Mouse (Mus musculus): ENCODE measurements around the gene Pitpnm3. TPM values are rescaled to one million over a fixed set of nuclear protein-coding genes. Genes with fewer than 3 reads are reported as not detected.

The Pitpnm3 gene
- polyA plus RNA-seq, 1 experiment from 2014 or later, result 0.41 TPM

- 22% methylated on average over 6 of the region's 6 CpGs for WGBS
- H3K4me1 ChIP-seq, result peaks cover 61% of the 10 kb centered on the region
- ATAC-seq (ENCODE audit: low FRiP score), result no peak
- H3K9ac ChIP-seq, result peak overlapping the region; percentile 66
- no peaks in the 10 kb centered on the region for H3K27me3 ChIP-seq
- no peaks in the 10 kb centered on the region for H3K9me3 ChIP-seq
- H3K4me2 ChIP-seq, result peak overlapping the region; percentile 79
- peak overlapping the region; percentile 88 for H3K27ac ChIP-seq
- H3K4me3 ChIP-seq (replicated peaks), result peak overlapping the region; percentile 63
- peaks cover 25% of the 10 kb centered on the region for H3K36me3 ChIP-seq (replicated peaks)
Measured at GRCm38 (mm10) chr11:72041290-72041767, 94.2 kb downstream of the Pitpnm3 start.

- no peak for ATAC-seq (ENCODE audit: low FRiP score)
- peak overlapping the region; percentile 37 for H3K4me2 ChIP-seq
- 27% methylated on average over 16 of the region's 16 CpGs for WGBS
- peaks cover 59% of the 10 kb centered on the region for H3K4me1 ChIP-seq
- no peaks in the 10 kb centered on the region for H3K9me3 ChIP-seq
- peak overlapping the region; percentile 47; the same call in 1 of the 2 replicates for H3K27ac ChIP-seq
- no peak overlapping the region for H3K4me3 ChIP-seq (replicated peaks)
- H3K36me3 ChIP-seq (replicated peaks), result peaks cover 10% of the 10 kb centered on the region
- H3K27me3 ChIP-seq, result no peaks in the 10 kb centered on the region
- H3K9ac ChIP-seq, result peak overlapping the region; percentile 33; the same call in 1 of the 2 replicates
Measured at GRCm38 (mm10) chr11:72039599-72040386, 95.8 kb downstream of the Pitpnm3 start.

- peaks cover 41% of the 10 kb centered on the region for H3K4me1 ChIP-seq
- no peak overlapping the region for H3K27ac ChIP-seq
- WGBS, result 0% methylated on average over 4 of the region's 4 CpGs
Measured at GRCm38 (mm10) chr11:72037996-72038395, 97.6 kb downstream of the Pitpnm3 start.

DNA sequence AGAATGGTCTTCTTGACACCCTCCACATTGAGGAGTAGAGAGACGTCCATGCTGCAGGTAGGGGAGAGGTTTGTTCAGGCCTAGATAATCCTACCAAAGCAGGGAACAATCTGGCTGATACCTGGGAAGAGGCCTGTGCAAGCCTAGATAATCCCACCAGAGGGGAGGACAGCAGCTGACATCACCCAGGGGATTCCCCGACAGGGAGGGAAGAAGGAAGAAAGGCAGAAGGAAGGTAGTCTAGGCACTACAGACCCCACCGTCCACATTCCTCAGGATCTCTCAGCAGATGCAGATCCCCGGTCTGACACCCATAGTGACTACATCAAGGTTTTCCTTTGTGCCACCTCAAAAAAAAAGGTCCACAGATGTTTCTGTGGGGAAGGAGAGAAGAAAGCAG lies 98.2 kb downstream of the Pitpnm3 start, which contains the start of gene Aipl1:
TSS of gene Aipl1 (minus strand) at position 101 of the 400 bp plus-strand sequence.
- no peaks in the 10 kb centered on the region for H3K36me3 ChIP-seq (replicated peaks)
- no peaks in the 10 kb centered on the region for H3K27me3 ChIP-seq
- peaks cover 36% of the 10 kb centered on the region for H3K4me1 ChIP-seq
- no peak within 1 kb of the TSS for H3K4me3 ChIP-seq (replicated peaks)
- H3K4me2 ChIP-seq, result no peak within 1 kb of the TSS
- H3K27ac ChIP-seq, result no peak within 1 kb of the TSS
- 68% methylated on average over 4 of the region's 4 CpGs for WGBS
- no peak within 1 kb of the TSS for H3K9ac ChIP-seq
- H3K9me3 ChIP-seq, result no peaks in the 10 kb centered on the region
- ATAC-seq (ENCODE audit: low FRiP score), result no peak

More at GRCm38 (mm10) chr11:72037996-72038395, 97.6 kb downstream of the Pitpnm3 start:
- H3K9me3 ChIP-seq, result no peaks in the 10 kb centered on the region
- H3K4me3 ChIP-seq (replicated peaks), result no peak overlapping the region
- no peak overlapping the region for H3K4me2 ChIP-seq
- no peak overlapping the region for H3K9ac ChIP-seq
- H3K27me3 ChIP-seq, result no peaks in the 10 kb centered on the region
- no peak for ATAC-seq (ENCODE audit: low FRiP score)
- no peaks in the 10 kb centered on the region for H3K36me3 ChIP-seq (replicated peaks)

- 92% methylated on average over 3 of the region's 3 CpGs for WGBS
- Histone ChIP-seq H3K4me2 (no peak overlapping the region), H3K9ac (no peak overlapping the region), H3K4me1 (peaks cover 2% of the 10 kb centered on the region; the same call in 1 of the 2 replicates), H3K27me3 (peaks cover 20% of the 10 kb centered on the region; the same call in 1 of the 2 replicates), H3K4me3 (replicated peaks) (no peak overlapping the region), H3K9me3 (no peaks in the 10 kb centered on the region), H3K27ac (no peak overlapping the region), H3K36me3 (replicated peaks) (no peaks in the 10 kb centered on the region)
- ATAC-seq (ENCODE audit: low FRiP score), result no peak
Measured at GRCm38 (mm10) chr11:72032589-72032988, 103.0 kb downstream of the Pitpnm3 start.

- H3K9me3 ChIP-seq, result no peaks in the 10 kb centered on the region
- no peak overlapping the region for H3K4me2 ChIP-seq
- H3K9ac ChIP-seq, result no peak overlapping the region
- no peaks in the 10 kb centered on the region for H3K36me3 ChIP-seq (replicated peaks)
- no peak overlapping the region for H3K27ac ChIP-seq
- H3K4me1 ChIP-seq, result peaks cover 2% of the 10 kb centered on the region; the same call in 1 of the 2 replicates
- ATAC-seq (ENCODE audit: low FRiP score), result no peak
- WGBS, result 75% methylated on average over 4 of the region's 4 CpGs
- H3K27me3 ChIP-seq, result peaks cover 20% of the 10 kb centered on the region; the same call in 1 of the 2 replicates
- H3K4me3 ChIP-seq (replicated peaks), result no peak overlapping the region
Measured at GRCm38 (mm10) chr11:72032091-72032490, 103.5 kb downstream of the Pitpnm3 start.

DNA sequence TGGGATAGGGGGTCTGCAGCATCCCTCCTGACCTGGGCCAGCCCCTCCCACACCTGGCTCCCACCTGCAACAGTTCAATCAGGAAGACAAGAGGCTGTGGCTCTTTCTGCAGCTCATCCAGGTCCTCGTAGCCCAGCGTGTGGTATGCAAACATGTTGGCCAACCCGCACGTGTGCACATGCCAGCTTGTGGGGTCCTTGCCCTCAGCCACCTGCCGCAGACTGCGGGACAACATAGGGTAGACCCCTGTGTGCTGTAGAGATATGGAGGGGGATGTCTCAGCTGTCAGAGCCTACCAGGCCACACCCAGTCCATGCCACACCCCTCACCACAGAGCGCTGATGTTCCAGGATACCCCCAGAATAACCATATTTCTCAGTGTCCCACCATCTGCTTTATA lies 104.2 kb downstream of the Pitpnm3 start:
- H3K4me1 ChIP-seq, result peaks cover 2% of the 10 kb centered on the region; the same call in 1 of the 2 replicates
- H3K4me2 ChIP-seq, result no peak overlapping the region
- no peaks in the 10 kb centered on the region for H3K36me3 ChIP-seq (replicated peaks)
- H3K9ac ChIP-seq, result no peak overlapping the region
- no peak overlapping the region for H3K27ac ChIP-seq
- H3K4me3 ChIP-seq (replicated peaks), result no peak overlapping the region
- WGBS, result 96% methylated on average over 7 of the region's 7 CpGs
- no peaks in the 10 kb centered on the region for H3K9me3 ChIP-seq
- H3K27me3 ChIP-seq, result peaks cover 20% of the 10 kb centered on the region; the same call in 1 of the 2 replicates
- no peak for ATAC-seq (ENCODE audit: low FRiP score)

DNA sequence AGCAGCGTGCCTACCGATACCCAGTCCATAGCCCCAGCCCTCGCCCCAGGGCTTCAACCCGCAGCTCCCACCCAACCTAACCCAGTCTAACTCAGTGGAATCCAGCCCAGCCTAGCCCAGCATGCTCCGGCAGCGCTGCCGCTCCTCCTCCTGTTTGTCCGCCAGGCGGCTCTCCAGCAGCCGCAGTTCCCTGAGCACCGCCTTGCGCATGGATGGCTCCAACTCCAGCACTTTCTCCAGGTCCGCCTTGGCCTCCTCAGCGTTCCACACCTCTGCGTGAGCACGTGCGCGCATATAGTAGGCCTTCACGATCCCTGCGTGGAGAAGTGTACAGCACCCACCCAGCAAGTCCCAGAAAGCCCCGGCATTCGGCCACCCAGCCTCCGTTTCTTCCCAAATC lies 106.4 kb downstream of the Pitpnm3 start:
- no peaks in the 10 kb centered on the region for H3K36me3 ChIP-seq (replicated peaks)
- H3K4me1 ChIP-seq, result peaks cover 4% of the 10 kb centered on the region; the same call in 1 of the 2 replicates
- H3K4me2 ChIP-seq, result no peak overlapping the region; the same call in 1 of the 2 replicates
- no peaks in the 10 kb centered on the region for H3K9me3 ChIP-seq
- no peak overlapping the region for H3K27ac ChIP-seq
- peaks cover 20% of the 10 kb centered on the region; the same call in 1 of the 2 replicates for H3K27me3 ChIP-seq
- ATAC-seq (ENCODE audit: low FRiP score), result peak; percentile 44; the same call in 1 of the 2 replicates
- peak overlapping the region; percentile 8; the same call in 1 of the 2 replicates for H3K9ac ChIP-seq
- H3K4me3 ChIP-seq (replicated peaks), result no peak overlapping the region
- WGBS, result 26% methylated on average over 23 of the region's 23 CpGs

- Histone ChIP-seq H3K27ac (no peak overlapping the region), H3K4me3 (replicated peaks) (no peak overlapping the region), H3K4me2 (no peak overlapping the region), H3K9ac (no peak overlapping the region), H3K36me3 (replicated peaks) (no peaks in the 10 kb centered on the region), H3K9me3 (no peaks in the 10 kb centered on the region), H3K4me1 (peaks cover 9% of the 10 kb centered on the region), H3K27me3 (peaks cover 20% of the 10 kb centered on the region; the same call in 1 of the 2 replicates)
- no peak for ATAC-seq (ENCODE audit: low FRiP score)
- 93% methylated on average over 9 of the region's 9 CpGs for WGBS
Measured at GRCm38 (mm10) chr11:72027836-72028235, 107.7 kb downstream of the Pitpnm3 start.

- H3K9ac ChIP-seq, result no peak overlapping the region
- peaks cover 21% of the 10 kb centered on the region; the same call in 1 of the 2 replicates for H3K27me3 ChIP-seq
- no peaks in the 10 kb centered on the region for H3K36me3 ChIP-seq (replicated peaks)
- H3K4me3 ChIP-seq (replicated peaks), result no peak overlapping the region
- 91% methylated on average over 9 of the region's 9 CpGs for WGBS
- H3K9me3 ChIP-seq, result no peaks in the 10 kb centered on the region
- H3K4me1 ChIP-seq, result peaks cover 9% of the 10 kb centered on the region
- H3K27ac ChIP-seq, result no peak overlapping the region
- no peak overlapping the region for H3K4me2 ChIP-seq
- no peak for ATAC-seq (ENCODE audit: low FRiP score)
Measured at GRCm38 (mm10) chr11:72026516-72026915, 109.1 kb downstream of the Pitpnm3 start.

GRCm38 (mm10) chr11:72025843-72026242 lies 109.7 kb downstream of the Pitpnm3 start:
- Histone ChIP-seq H3K4me1 (peaks cover 9% of the 10 kb centered on the region), H3K36me3 (replicated peaks) (no peaks in the 10 kb centered on the region), H3K9ac (no peak overlapping the region), H3K4me3 (replicated peaks) (no peak overlapping the region), H3K27ac (no peak overlapping the region), H3K27me3 (peaks cover 24% of the 10 kb centered on the region; the same call in 1 of the 2 replicates), H3K4me2 (no peak overlapping the region), H3K9me3 (no peaks in the 10 kb centered on the region)
- no peak for ATAC-seq (ENCODE audit: low FRiP score)
- WGBS, result 40% methylated on average over 5 of the region's 5 CpGs

DNA sequence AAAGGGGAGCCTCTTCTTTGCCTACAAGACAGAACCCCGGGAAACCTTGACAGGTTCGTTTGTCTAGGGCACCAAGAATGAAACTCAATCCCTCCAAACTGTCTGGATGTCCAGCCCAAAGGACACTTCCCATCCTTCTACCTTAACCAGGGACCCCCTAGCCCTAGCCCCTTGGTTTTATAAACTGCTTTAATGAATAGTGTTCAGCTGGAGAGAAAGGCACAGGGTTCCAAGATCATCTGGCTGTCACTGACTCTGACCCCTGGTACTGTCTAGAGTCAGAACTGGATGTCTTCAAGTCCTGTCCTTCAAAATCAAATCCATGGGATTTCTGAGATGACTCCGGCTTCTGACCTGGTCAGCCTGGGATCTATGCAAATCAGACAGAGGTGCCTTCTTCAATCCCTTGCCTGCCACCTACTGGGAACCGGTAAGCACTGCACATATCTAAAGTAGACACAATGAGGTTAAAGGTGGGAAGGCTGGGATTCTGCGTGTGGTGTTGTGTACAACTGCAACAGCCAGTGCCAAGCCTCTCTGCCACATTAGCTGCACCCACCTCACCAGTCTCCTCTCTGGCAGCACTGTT lies 111.3 kb downstream of the Pitpnm3 start:
- ATAC-seq (ENCODE audit: low FRiP score), result peak; percentile 53; the same call in 1 of the 2 replicates
- Histone ChIP-seq H3K27me3 (peaks cover 11% of the 10 kb centered on the region; the same call in 1 of the 2 replicates), H3K9ac (no peak overlapping the region), H3K36me3 (replicated peaks) (no peaks in the 10 kb centered on the region), H3K9me3 (no peaks in the 10 kb centered on the region), H3K4me2 (no peak overlapping the region), H3K27ac (no peak overlapping the region), H3K4me3 (replicated peaks) (no peak overlapping the region), H3K4me1 (peaks cover 9% of the 10 kb centered on the region)
- WGBS, result 32% methylated on average over 5 of the region's 5 CpGs
